Mouse (Mus musculus) left cerebral cortex, adult 18-20 months (tissue): ENCODE measurements around the gene Tnc. TPM values are rescaled to one million over a fixed set of nuclear protein-coding genes. Genes with fewer than 3 reads are reported as not detected.
"Not testable (repeated sequence)": the region's sequence is repeated elsewhere in the genome, so short reads cannot be mapped to it uniquely, and the experiment has no call there.

Experiments
- DNase-seq, 2 experiments: peaks; one replicate each; pipeline ENCODE4 v3.0.0; 2021 to 2022; ENCODE audit warnings: low spot score in 2 of 2, mixed read lengths in 1 of 2
- total RNA-seq, 2 experiments: library from RNA; stranded (reverse); gene quantifications; 2 replicates each; pipeline ENCODE4 v1.2.3; 2021

Tnc gene
- total RNA-seq, 2 experiments from 2014 or later: 2.3 to 2.5 TPM

DNA sequence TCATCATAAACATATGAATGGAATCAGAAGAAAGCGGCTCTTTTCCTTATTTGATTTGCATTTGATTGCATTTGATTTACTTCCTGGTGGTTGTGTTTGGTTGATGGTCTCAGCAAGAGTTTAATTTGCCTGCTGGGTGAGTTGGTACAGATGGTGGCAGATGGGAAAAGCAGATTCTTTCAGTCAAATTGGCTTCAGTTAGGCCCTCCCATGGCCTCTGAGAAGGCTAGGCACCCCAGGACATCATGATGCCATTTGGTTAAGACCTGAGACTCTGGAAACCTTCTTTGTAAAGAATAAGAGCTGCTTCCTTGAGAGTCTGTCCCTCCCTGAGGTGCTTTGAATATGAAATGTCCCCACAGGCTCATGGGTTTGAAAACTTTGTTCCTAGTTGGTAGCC is 75.1 kb downstream of the Tnc start:
- DNase-seq: no peak

DNA sequence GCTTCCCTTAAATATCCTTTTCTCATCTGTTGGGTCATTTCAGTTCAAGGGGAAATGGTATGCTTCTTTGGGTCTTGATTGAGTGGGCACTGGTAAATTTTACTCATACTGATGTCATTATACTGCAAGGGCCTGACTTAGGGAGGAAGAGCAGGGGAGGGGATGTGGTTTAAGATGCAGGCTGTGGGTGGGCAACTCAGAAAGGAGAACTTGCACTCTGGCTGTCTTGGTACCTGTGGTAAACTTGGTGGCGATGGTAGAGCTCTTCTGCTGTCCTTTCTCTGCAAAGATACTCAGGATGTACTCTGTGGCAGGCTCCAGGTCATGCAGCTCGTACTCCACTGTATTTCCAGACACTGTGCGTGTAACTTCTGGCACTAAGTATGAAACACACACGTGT is 75.9 kb downstream of the Tnc start:
- DNase-seq: no peak

DNA sequence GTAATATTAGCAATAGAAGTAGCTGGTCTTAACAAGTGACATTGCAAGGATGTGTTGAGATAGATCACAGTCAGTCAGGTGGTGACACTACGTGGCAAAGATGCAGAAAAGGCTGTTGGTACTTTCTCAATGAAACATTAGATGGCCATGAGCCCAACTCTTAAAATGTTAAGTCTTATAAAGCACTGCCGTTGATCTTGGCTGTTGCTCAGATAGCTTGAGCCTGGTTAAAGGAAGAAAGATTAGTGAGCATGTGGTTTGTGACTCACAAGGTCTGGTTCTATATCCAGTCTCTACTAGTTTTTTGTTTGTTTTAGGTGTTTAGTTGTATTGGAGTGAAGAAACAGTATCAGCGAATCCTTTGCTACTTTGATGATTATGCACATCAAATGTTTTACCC is 76.9 kb downstream of the Tnc start:
- DNase-seq: no peak

DNA sequence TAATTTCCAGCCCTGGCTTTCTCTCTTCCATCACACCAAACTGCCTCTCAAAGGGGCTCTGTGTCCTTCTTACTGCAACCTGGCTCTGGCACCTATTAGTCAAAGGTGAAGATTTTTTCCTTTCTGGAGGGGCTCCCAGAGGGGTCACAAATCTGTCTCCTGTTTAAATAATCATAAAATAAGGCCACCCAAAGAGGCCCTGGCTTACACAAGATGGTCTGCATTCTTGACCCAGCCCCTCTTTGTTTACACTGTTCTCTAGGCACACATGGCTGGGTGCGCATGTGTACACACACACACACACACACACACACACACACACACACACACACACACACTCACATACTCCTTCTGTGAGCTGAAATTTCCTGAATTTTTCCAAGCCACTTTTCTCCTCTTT is 83.4 kb downstream of the Tnc start:
- no peak for DNase-seq

DNA sequence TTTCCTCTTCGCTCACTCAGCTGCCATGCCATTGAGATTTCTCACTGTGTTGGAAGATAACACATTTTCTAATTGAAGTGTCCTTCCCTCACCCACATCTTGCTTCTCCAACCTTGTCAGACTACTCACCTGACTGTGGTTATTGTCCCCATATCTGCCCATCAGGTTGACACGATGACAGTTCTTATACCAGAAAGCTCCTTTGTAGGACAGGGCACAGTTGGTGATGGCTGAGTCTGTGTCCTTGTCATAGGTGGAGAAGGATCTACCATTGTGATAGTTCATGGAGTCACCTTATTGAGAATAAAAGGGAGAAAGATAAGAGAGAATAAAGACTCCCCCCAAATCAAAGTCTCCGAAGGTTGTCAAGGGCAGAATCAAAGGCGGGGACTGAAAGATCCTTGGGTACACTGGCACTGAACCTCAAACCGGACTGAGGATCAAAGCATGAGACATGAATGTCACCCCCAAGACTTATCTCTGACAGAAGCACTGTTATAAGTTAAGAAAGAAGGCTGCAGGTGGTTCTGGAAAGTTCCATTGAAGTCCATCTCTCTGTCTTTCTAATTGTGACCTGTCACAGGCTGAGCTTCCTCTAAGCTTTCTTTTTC is 84.9 kb downstream of the Tnc start:
- no peak for DNase-seq

DNA sequence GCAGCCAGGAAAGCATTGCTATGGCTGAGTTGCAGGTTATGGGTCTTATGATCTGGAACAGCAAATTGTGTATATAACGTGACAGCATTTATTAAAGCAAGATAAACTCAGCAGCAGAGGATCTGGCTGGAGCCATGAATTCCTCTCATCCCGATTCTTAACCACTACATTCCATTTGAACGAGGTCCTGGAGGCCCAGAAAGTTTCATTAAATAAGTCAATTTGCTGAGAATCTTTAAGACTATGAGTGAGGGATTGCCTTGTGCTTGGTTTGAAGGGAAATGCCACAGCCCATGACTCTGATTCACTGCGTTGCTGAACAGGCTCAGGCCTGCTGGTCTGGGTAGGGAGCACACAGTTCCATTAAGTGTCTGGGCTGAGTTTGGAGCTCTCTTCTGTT is 88.2 kb downstream of the Tnc start:
- DNase-seq: no peak

DNA sequence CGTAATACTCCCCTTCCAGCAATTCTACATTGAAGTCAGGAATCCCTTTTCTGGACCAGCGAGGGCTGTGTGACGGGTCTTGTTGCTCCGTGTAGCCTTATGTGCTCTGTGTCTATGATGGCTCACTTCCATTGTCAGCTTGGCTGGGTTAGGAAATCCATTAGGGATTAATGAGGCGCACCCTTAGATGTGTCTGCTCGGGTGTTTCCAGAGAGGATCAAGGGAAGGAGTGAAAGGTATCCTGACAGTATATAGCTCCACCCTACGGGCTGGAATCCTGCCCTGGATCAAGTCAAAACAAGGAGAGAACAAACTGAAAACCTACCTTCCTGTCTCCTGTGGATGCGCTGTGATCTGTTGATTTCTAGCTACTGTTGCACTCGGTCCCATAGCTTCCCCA is 96.8 kb downstream of the Tnc start:
- DNase-seq: no peak

DNA sequence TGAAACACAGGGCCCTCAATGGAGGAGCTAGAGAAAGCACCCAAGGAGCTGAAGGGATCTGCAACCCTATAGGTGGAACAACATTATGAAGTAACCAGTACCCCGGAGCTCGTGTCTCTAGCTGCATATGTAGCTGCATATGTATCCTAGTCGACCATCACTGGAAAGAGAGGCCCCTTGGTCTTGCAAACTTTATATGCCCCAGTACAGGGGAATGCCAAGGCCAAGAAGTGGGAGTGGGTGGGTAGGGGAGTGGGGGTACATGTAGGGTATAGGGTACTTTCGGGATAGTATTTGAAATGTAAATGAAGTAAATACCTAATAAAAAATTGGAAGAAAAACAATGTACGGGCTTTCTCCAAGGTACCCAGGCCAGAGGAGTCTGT is 98.1 kb downstream of the Tnc start:
- not testable (repeated sequence) for DNase-seq

DNA sequence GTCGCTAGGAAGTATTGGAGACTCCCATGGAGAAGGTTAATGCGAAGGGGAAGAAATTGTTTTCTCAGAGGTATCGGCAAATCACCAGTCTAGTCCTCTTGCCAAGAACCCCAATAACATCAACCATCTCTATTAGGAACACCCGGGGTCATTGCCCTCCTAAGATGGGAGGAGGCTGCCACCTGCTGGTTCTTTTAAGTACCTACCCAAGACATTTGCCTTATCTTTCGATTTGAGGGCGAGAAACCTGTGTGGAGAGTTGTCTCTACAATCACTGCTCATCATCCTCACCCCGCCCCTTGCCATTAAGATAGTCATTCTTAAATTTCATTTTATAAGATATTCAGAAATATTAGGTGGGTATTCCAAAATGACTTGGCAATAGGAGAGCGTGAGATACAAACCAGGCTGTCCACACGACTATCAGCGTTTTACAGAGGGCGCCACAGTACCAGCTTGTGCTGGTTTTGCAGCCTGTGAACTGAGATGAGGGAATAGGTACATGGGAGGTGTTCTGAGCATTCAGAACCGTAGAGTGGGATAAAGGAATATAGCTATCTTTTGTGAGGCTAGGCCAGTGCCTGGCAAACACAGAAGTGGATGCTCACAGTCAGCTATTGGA is 98.6 kb downstream of the Tnc start:
- DNase-seq: peak; percentile 61 to 69

DNA sequence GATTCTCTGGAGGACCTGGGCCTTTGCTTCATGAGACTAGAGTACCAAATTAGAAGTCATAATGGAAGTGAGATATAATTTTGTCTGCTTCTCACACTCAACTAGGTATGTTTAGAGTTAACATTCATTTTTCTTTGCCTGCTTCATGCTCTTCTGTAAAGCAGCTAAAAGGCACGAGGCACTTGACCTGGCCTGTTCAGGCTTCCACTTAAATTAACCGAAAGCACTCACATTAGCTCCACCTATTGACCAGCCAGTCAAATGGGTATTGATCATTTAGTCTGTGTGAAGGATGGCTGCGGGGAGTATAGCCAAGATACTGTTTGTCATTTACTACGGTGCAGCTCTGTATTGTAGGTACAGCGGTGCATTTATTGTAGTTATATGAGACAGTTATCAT is 103.0 kb downstream of the Tnc start:
- no peak for DNase-seq

DNA sequence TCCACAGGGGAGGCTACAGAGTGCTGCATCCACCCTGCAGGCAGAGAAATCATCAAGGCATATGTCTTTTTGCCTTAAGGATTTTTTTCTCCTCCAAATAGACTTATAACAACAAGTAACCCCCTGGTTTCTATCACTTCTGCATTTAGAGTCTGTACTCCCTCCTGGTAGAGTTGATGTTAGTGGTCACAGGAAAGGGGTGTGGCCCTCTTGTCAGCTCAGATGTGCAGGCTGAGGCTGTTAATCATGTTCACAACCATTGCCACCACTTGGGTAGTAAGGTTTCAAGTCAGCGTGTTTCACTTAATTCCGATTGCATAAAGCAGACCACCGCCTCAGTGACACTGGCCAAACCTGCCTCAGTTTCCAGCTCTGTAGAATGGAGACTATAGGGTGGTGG is 103.9 kb downstream of the Tnc start:
- DNase-seq: no peak

DNA sequence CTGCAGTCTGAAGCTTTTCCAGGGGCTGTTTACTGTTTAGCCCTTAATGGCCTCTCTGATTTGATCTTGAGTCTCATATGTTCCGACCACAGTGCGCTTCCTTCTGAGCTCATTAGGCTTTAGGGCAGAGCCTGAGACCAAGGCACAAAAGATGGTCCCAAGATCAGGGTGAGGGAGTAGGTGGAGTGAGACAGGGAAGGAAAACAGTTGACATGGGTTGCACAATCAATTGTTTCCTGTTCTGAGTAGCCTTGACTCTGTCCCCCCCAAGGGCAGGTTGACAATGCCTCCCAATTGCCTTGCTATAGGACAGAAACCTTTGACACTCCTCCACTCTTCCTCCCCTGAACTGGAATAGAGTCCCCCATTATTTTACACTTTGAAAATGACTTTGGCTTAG is 105.4 kb downstream of the Tnc start:
- DNase-seq: no peak

DNA sequence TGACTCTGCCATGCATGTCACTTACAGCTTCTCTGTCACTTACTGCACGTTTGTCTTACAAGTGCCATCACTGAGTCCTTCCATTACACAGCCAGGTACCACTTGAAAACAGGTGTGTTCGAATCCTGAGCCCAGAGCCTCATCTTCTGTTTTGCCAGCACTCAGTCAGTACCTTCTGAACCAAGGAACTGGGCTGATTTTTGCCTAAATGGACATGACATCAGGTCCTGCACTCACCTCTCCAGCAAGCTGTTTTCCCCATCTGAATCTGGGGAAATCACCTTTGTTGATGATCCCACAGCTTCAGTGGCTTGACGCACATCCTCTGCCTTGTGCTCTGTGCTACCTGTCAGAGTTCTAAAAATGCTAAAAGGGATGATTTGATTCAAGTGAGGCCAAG is 107.4 kb downstream of the Tnc start:
- no peak for DNase-seq

DNA sequence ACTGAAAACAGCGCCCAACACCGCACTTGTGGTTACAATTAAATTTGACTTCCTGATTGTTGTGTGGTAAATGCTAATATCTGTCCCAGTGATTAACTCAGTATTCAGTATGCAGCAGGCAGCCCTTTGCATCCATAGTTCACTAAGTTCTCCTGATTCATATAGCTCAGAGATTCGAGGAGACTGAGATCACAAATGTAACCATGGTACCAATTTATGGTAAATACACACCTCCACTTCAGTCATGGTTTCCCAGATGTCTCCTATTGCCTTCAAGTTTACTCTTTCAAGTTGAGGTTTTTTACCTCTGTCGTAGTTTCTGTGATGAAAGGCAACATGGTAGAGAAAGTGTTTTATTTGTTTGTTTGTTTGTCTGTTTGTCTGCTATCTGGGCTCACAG is 110.9 kb downstream of the Tnc start:
- DNase-seq: no peak

DNA sequence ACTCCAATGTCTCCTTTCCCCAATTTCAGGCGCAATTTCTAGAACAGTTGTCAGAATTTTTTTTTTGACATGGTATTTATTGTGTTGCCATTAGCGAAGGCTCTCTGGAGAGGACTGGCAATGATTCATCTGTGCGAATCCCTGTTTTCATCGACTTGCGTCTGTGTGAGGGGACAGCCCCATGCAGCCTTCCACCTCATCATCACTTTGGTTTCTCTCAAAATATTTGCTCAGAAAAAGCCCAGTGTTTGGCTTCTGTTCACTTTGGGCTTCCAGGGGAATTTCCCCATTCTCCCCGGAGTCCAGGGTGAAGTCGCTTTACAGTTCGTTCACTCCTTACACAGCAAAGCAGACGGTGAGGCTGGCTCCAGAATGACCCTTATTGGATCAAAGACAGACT is 111.5 kb downstream of the Tnc start:
- DNase-seq: no peak

DNA sequence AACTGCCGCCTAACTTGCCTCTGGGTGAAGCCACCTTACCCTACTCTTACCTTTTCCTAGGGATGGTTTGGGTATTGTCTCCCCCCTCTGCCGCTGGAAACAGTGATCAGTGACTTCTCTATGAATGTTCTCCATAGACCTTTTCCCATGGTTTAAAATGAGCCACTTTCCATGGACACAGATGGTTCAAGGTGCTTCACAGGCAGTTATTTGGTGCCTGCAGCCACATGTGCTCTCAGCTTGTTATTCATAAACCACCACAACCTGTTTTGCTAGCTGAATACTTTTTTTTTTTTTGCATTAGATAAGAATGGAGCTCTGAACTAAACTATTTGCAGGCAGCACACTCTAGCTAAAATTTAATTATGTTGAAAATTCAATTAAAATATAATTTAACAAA is 116.0 kb downstream of the Tnc start:
- no peak for DNase-seq

DNA sequence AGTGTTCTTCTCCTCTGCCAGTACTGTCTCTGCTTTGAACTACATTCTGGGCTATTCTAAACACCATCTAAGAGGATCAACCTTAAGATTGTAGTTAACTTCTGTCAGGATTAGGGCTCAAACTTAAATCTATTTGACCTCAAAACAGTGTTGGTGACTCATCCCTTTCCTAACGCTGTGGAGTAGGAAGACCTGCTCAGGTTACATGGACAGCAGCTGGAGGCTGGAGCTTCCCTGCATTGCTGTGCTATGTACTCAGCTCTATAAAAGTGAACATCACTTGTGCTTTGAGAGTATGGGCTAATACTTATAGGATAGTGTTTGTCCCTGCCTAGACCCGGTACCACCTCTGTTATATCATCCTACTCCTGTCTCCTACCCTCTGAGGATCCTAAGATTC is 117.3 kb downstream of the Tnc start:
- DNase-seq: no peak

DNA sequence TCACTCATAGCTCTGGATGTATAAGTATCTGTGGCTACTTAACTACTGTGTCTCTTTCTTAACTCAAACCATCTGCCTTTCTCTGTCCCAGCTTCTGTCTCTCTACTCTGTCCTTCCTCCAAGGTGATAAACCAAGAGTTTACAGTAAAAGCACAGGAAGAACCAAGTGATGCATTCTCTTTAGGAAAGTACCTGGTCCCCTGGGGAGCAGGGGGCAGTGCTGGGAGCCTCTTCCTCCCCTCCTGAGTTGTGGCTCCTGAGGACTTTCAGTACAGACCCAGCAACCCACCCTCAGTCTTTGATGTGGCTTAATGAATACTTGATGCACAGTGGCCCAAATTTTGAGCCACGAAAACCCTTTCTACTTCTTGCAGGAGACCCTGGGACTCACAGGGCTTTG is 118.6 kb downstream of the Tnc start:
- DNase-seq: no peak

DNA sequence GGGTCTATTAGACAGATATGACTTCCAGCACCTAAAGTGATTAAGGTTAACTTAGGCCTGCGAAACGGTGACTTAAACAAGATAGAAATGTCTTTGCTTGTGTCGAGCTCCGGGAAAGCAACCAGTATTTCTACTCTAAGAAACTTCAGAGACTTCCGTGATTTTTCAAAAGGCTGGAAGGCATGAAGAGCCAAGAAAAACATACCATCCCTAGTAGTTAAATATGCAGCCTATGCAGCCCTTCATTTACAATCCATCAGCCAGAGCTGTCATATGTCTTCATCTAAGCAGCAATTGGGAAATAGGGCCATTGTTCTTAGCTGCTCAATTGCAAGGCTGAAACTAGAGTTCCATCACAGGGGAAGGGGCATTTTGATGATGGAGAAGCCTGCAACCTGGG is 129.6 kb downstream of the Tnc start:
- DNase-seq: no peak

DNA sequence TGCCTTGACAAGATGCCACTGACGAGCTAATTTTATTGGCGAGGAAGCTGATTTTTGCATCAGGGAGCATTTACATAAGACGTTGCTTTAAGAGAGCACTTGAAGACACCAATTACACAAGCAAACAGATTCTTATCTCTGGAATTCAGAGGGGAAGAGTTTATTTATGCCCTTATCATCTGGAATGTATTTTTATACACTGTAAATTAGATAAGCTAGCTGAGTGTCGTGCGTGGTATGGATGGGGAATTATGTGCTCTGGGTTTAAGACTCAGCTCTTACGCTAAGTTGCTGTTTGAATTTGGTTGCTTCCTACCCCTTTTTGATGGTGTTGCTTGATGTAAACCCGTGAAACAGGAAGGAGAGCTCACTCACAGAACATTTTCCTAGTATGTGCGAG is 130.1 kb downstream of the Tnc start:
- DNase-seq: no peak

DNA sequence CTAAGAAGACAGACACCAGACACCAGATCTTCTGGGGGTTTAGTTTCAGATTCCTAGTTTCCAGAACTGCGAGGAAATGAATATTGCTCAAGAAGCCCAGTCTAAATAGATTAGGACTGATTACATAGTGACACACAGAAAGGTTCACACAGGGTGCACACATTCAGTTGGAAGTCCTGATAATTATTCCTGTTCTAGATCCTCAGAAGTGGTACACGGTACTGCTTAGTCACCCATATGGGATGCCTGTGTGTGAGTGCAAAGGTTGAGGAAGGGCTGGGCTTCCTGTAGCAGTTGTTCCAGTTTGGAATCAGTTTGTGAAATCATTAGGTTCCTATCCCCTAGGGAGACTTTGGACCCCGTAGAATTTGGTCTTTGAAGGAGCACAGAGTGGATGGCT is 130.5 kb downstream of the Tnc start:
- DNase-seq: no peak
